ENCODE assay signal across 22 mouse cellular contexts in the genomic region with DNA sequence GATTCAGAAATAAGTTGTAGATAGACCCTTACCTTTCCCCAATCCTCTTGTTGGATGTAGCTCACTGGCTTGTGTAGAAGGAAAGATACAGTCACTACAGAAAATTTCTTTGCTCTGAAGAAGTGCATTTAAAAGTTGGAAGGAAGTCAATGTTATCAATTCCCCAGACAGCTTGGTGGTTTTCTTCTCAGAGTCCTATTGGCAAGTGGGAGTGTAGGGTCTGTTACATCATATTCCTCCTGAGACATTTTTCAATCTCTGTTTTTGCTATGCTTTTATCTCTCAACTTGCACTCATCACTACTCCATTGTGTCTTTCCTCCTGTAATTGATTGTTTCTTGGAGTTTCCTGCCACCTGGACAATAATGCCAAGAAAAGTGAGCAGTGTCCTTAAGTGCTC. TPM values are rescaled to one million over a fixed set of nuclear protein-coding genes. Genes with fewer than 3 reads are reported as not detected.
"Had no signal": no experiment of that assay in that cellular context is flagged by ENCODE, and none has a peak within 500 bp of the region (broad histone marks: within the 10 kb centered on the region; RNA-seq: fewer than 3 reads in every experiment).

TSS of gene Mrgpra2b (minus strand) at position 101 of the 400 bp plus-strand sequence.

- H3K27me3 ChIP-seq: liver, embryonic 13.5 days; liver, embryonic 15.5 days; lung, embryonic 15.5 days; midbrain, embryonic 12.5 days; neural tube, embryonic 13.5 days; neural tube, embryonic 15.5 days; stomach, embryonic 15.5 days had no signal

- H3K36me3 ChIP-seq: liver, embryonic 13.5 days; liver, embryonic 15.5 days; lung, embryonic 15.5 days; midbrain, embryonic 10.5 days; midbrain, embryonic 12.5 days; neural tube, embryonic 13.5 days; neural tube, embryonic 15.5 days; stomach, embryonic 15.5 days had no signal

- H3K27ac ChIP-seq: liver, embryonic 13.5 days; liver, embryonic 15.5 days; lung, embryonic 15.5 days; midbrain, embryonic 10.5 days; midbrain, embryonic 12.5 days; neural tube, embryonic 13.5 days; neural tube, embryonic 15.5 days; stomach, embryonic 15.5 days; stomach, postnatal 0 days had no signal

- H3K4me1 ChIP-seq: liver, embryonic 13.5 days; liver, embryonic 15.5 days; lung, embryonic 15.5 days; midbrain, embryonic 10.5 days; midbrain, embryonic 12.5 days; neural tube, embryonic 13.5 days; neural tube, embryonic 15.5 days; stomach, embryonic 15.5 days had no signal

- H3K4me3 ChIP-seq: liver, embryonic 13.5 days; liver, embryonic 15.5 days; lung, embryonic 15.5 days; midbrain, embryonic 10.5 days; midbrain, embryonic 12.5 days; myocyte; neural tube, embryonic 13.5 days; neural tube, embryonic 15.5 days; stomach, embryonic 15.5 days had no signal

- DNase-seq: liver, embryonic 13.5 days; liver, postnatal 0 days; lung, adult 2 months; lung, postnatal 10 days; lung, postnatal 4 days; midbrain, embryonic 14.5 days; right cerebral cortex, postnatal 14 days; thymus, adult 2 months; thymus, postnatal 25 days; thymus, postnatal 4 days had no signal

- ATAC-seq: liver, postnatal 0 days; midbrain, embryonic 16.5 days had no signal

RNA-seq across cellular contexts. Expression of gene Mrgpra2b, which starts in this region (rescaled TPM):
- polyA plus RNA-seq: lung, embryonic 15.5 days; midbrain, embryonic 12.5 days; midbrain, embryonic 14.5 days; midbrain, embryonic 16.5 days; myocyte; neural tube, embryonic 11.5 days; neural tube, embryonic 15.5 days; stomach, postnatal 0 days; urinary bladder, adult 2 months had no signal
